Mouse (Mus musculus): Measurements from ENCODE around the gene Ccdc9.

DNA sequence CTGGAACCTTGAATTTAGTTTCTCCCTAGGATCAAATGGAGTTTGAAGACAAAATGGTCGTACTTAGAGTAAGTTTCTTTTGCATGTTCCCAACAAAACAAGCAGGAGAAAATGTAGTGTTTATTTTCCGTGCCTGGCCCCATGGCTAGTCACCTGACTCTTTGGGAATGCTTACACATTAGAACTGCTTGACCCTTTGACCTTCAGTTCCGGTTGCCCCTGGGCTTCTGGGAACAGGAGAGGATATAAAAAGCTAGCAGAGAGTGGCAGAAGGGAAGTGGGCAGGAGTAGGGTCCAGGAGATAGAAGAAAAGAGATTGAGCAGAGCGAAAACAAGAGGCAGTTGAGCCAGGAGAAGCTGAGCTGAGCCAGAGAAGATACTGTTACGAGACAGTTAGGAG, 56.7 kb downstream of the Ccdc9 start:
- TF ChIP-seq CTCF (IDR thresholded peaks at IDR 0.05; ENCODE audit: low read depth, low read length) (no peak), POLR2A (IDR thresholded peaks at IDR 0.05; ENCODE audit: borderline replicate concordance, low read depth, low read length) (no peak)
